Mouse (Mus musculus) embryo, embryonic 11.5 days (tissue): ENCODE data around the gene Vmn1r173.
"Not testable (repeated sequence)": the region's sequence is repeated elsewhere in the genome, so short reads cannot be mapped to it uniquely, and the experiment has no call there.

Experiments used
- DNase-seq: peaks from one replicate; pipeline ENCODE4 v3.0.0-alpha.2; 2012; ENCODE audit warnings: low read depth, low spot score

The Vmn1r173 gene

DNA sequence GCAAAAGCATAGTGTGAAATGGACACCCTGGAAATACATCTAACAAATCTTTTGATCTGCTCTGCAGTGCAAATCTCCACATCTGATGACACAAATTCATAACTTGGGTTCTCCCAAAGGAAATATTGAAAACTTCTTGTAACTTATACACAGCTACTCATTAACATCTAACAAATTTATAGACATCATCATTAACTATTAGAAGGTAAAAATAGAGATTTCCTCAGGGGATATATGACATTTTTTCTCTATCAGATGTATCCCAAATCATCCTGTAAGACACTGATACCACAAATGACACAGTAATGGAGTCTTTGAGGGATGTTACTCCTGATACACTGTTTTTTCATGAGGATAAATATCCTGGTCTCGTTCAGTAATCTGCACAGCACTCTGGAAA, at the start of gene Vmn1r173:
Gene Vmn1r173 (plus strand): TSS at position 301 of the 400 bp plus-strand sequence.
- not testable (repeated sequence) for DNase-seq

- DNase-seq, result no peak
Observed at GRCm38 (mm10) chr7:23658016-23658415, 42.5 kb upstream of the Vmn1r173 start, which contains the start of gene Vmn1r172. Gene Vmn1r172, plus strand, starts transcription at chr7:23658316.

DNA sequence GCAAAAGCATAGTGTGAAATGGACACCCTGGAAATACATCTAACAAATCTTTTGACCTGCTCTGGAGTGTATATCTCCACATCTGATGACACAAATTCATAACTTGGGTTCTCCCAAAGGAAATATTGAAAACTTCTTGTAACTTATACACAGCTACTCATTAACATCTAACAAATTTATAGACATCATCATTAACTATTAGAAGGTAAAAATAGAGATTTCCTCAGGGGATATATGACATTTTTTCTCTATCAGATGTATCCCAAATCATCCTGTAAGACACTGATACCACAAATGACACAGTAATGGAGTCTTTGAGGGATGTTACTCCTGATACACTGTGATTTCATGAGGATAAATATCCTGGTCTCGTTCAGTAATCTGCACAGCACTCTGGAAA, 51.5 kb downstream of the Vmn1r173 start, which contains the start of gene Vmn1r174:
Gene Vmn1r174 (plus strand): TSS at position 301 of the 400 bp plus-strand sequence.
- not testable (repeated sequence) for DNase-seq
